Mouse (Mus musculus): ENCODE data around the gene Trim44.

DNA sequence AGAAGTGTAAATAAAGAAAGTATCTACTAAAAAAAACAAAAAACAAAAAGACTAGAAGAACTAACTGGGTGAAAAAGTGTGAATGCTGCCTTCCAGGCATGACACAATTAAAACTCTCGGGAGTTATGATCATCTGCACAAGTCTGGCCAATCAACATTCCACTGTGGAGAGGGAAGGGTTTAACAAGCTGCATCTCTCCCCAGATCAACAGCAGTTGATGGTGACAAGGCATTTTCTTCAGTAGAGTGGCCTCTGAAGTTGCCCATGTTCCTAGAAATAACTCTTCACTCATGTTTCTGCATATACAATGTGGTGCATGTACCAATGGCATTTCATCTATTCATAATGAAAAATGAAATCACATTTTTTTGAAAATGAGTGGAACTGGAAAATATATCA lies 14.2 kb downstream of the Trim44 start:
- no peak for TF ChIP-seq EP300 (IDR thresholded peaks at IDR 0.05; ENCODE audit: low read depth in 1 of 2, low read length in 2 of 2)
- no peak for TF ChIP-seq TAL1 (IDR thresholded peaks at IDR 0.05; ENCODE audit: low read length)
